Mouse (Mus musculus) brain, adult 10 weeks (tissue): ENCODE data around the gene Zfp882. TPM values are rescaled to one million over a fixed set of nuclear protein-coding genes. Genes with fewer than 3 reads are reported as not detected.

ENCODE experiments used
- polyA plus RNA-seq: library from polyadenylated mRNA; stranded (reverse); fragments of 350-450 nt; fragmentation: Illumina TruSeq; extraction: RNeasy Lipid Tissue Mini Kit (QIAGEN cat#74804); gene quantifications from one replicate; pipeline ENCODE4 v1.2.3, GENCODE M21; 2015; ENCODE audit warnings: low read depth, low replicate concordance

Zfp882 gene
- polyA plus RNA-seq, result 8.8 TPM

GRCm38 (mm10) chr8:71908309-71909261, at the start of gene Zfp882, which contains the start of gene Zfp617:
Gene Zfp882, plus strand, starts transcription at chr8:71908608.
Gene Zfp617, plus strand, starts transcription at chr8:71908635.

GRCm38 (mm10) chr8:71881618-71882274, 26.7 kb upstream of the Zfp882 start, which contains the start of gene Zfp709:
Gene Zfp709, plus strand, starts transcription at chr8:71882019.

GRCm38 (mm10) chr8:71950482-71951221, 42.2 kb downstream of the Zfp882 start, which contains the start of gene Zfp961:
Gene Zfp961, plus strand, starts transcription at chr8:71951038.

Other genes with a start within 250 kb of the Zfp882 start
- gene Unc13a, start 236.9 kb upstream of the Zfp882 start, polyA plus RNA-seq, result 119 TPM
- 2.9 TPM for gene Jak3, start 232.3 kb upstream of the Zfp882 start, polyA plus RNA-seq
- gene Insl3, start 219.4 kb upstream of the Zfp882 start, polyA plus RNA-seq, result 0.92 TPM
- gene B3gnt3, start 206.8 kb upstream of the Zfp882 start, polyA plus RNA-seq, result 0.88 TPM
- gene Fcho1, start 182.9 kb upstream of the Zfp882 start, polyA plus RNA-seq, result 83.6 TPM
- gene Zfp709, start 26.6 kb upstream of the Zfp882 start, polyA plus RNA-seq, result 6.1 TPM
- 43.0 TPM for gene Zfp617, start within 50 bp of the Zfp882 start, polyA plus RNA-seq
- gene Zfp961, start 42.4 kb downstream of the Zfp882 start, polyA plus RNA-seq, result 15.6 TPM
- not detected for gene Cyp4f18, start 101.0 kb downstream of the Zfp882 start, polyA plus RNA-seq
- gene Olfr372, start 132.6 kb downstream of the Zfp882 start, polyA plus RNA-seq, result not detected
- not detected for gene Olfr373, start 174.6 kb downstream of the Zfp882 start, polyA plus RNA-seq
- gene Olfr374, start 198.4 kb downstream of the Zfp882 start, polyA plus RNA-seq, result not detected
- gene Tpm4, start 226.4 kb downstream of the Zfp882 start, polyA plus RNA-seq, result 41.8 TPM